Mouse (Mus musculus): Measurements from ENCODE around the gene Fam185a. TPM values are rescaled to one million over a fixed set of nuclear protein-coding genes. Genes with fewer than 3 reads are reported as not detected.
A peak's percentile ranks its signal among the peaks of the same experiment; 100 is the strongest.

The Fam185a gene
- polyA plus RNA-seq, 1 experiment, result 2.8 TPM

DNA sequence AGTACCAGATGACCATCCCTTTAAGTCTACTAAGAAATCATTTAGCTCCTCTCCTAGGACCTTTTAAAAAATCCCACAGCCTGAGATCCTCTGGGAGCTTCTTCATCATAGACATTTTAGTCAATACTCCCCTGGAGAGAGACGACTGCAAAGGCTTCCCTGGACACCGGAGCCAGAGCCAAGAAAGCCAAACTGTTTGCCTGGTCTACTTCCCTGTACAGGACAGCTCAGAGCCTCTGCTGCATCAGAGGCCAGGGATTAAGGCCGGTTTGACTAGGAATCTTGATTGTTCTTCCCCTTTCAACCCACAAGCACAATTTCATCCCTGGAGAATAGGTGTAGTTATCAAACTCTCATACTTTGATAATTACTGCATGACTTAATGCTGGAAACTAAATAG, 72.1 kb downstream of the Fam185a start:
- Histone ChIP-seq H3K79me2 (ENCODE audit: control insufficient read depth, insufficient read depth) (no peaks in the 10 kb centered on the region), H3ac (ENCODE audit: control insufficient read depth, insufficient read length, low read depth) (no peak overlapping the region), H3K27me3 (ENCODE audit: control insufficient read depth, insufficient read depth, insufficient read length) (no peaks in the 10 kb centered on the region), H3K4me3 (ENCODE audit: insufficient read depth, poor library complexity, severe bottlenecking) (no peak overlapping the region), H3K79me3 (ENCODE audit: low read depth) (no peaks in the 10 kb centered on the region), H3K36me3 (ENCODE audit: control insufficient read depth, insufficient read depth) (no peaks in the 10 kb centered on the region)
- TF ChIP-seq MYOD1 (IDR thresholded peaks at IDR 0.05; ENCODE audit: control insufficient read depth, insufficient read length, low read depth) (no peak), FOSL1 (IDR thresholded peaks at IDR 0.05; ENCODE audit: insufficient read depth, low read length, poor library complexity, severe bottlenecking) (no peak), MAX (IDR thresholded peaks at IDR 0.05) (no peak), CTCF (IDR thresholded peaks at IDR 0.05; ENCODE audit: control insufficient read depth, insufficient read depth, insufficient read length) (no peak), CEBPB (IDR thresholded peaks at IDR 0.05; ENCODE audit: low read depth) (no peak), USF1 (IDR thresholded peaks at IDR 0.05; ENCODE audit: low read depth) (no peak), MYOG (IDR thresholded peaks at IDR 0.05; ENCODE audit: control insufficient read depth, extremely low read depth, insufficient read length) (no peak)

GRCm38 (mm10) chr5:21498490-21498889, 73.7 kb downstream of the Fam185a start:
- Histone ChIP-seq H3K79me3 (ENCODE audit: low read depth) (no peaks in the 10 kb centered on the region), H3K4me3 (ENCODE audit: insufficient read depth, poor library complexity, severe bottlenecking) (no peak overlapping the region), H3K27me3 (ENCODE audit: control insufficient read depth, insufficient read depth, insufficient read length) (no peaks in the 10 kb centered on the region), H3ac (ENCODE audit: control insufficient read depth, insufficient read length, low read depth) (no peak overlapping the region), H3K79me2 (ENCODE audit: control insufficient read depth, insufficient read depth) (no peaks in the 10 kb centered on the region), H3K36me3 (ENCODE audit: control insufficient read depth, insufficient read depth) (no peaks in the 10 kb centered on the region)
- TF ChIP-seq MYOD1 (IDR thresholded peaks at IDR 0.05; ENCODE audit: control insufficient read depth, insufficient read length, low read depth), result no peak
- peak; percentile 77 for TF ChIP-seq FOSL1 (IDR thresholded peaks at IDR 0.05; ENCODE audit: insufficient read depth, low read length, poor library complexity, severe bottlenecking)

GRCm38 (mm10) chr5:21498925-21499324, 74.2 kb downstream of the Fam185a start:
- TF ChIP-seq MYOD1 (IDR thresholded peaks at IDR 0.05; ENCODE audit: control insufficient read depth, insufficient read length, low read depth), result peak; percentile 31
- no peak for TF ChIP-seq FOSL1 (IDR thresholded peaks at IDR 0.05; ENCODE audit: insufficient read depth, low read length, poor library complexity, severe bottlenecking)
- no peaks in the 10 kb centered on the region for H3K79me3 ChIP-seq (ENCODE audit: low read depth)
- H3ac ChIP-seq (ENCODE audit: control insufficient read depth, insufficient read length, low read depth), result no peak overlapping the region
- H3K36me3 ChIP-seq (ENCODE audit: control insufficient read depth, insufficient read depth), result no peaks in the 10 kb centered on the region
- no peak overlapping the region for H3K4me3 ChIP-seq (ENCODE audit: insufficient read depth, poor library complexity, severe bottlenecking)
- H3K27me3 ChIP-seq (ENCODE audit: control insufficient read depth, insufficient read depth, insufficient read length), result no peaks in the 10 kb centered on the region
- no peaks in the 10 kb centered on the region for H3K79me2 ChIP-seq (ENCODE audit: control insufficient read depth, insufficient read depth)

- peak overlapping the region; percentile 24 for H3ac ChIP-seq (ENCODE audit: control insufficient read depth, insufficient read length, low read depth)
- no peaks in the 10 kb centered on the region for H3K36me3 ChIP-seq (ENCODE audit: control insufficient read depth, insufficient read depth)
- TF ChIP-seq CTCF (IDR thresholded peaks at IDR 0.05; ENCODE audit: control insufficient read depth, insufficient read depth, insufficient read length) (no peak), CEBPB (IDR thresholded peaks at IDR 0.05; ENCODE audit: low read depth) (no peak), MAX (IDR thresholded peaks at IDR 0.05) (no peak), FOSL1 (IDR thresholded peaks at IDR 0.05; ENCODE audit: insufficient read depth, low read length, poor library complexity, severe bottlenecking) (no peak), USF1 (IDR thresholded peaks at IDR 0.05; ENCODE audit: low read depth) (no peak), MYOG (IDR thresholded peaks at IDR 0.05; ENCODE audit: control insufficient read depth, extremely low read depth, insufficient read length) (no peak), MYOD1 (IDR thresholded peaks at IDR 0.05; ENCODE audit: control insufficient read depth, insufficient read length, low read depth) (no peak)
- H3K79me2 ChIP-seq (ENCODE audit: control insufficient read depth, insufficient read depth), result no peaks in the 10 kb centered on the region
- H3K79me3 ChIP-seq (ENCODE audit: low read depth), result no peaks in the 10 kb centered on the region
- no peaks in the 10 kb centered on the region for H3K27me3 ChIP-seq (ENCODE audit: control insufficient read depth, insufficient read depth, insufficient read length)
- H3K4me3 ChIP-seq (ENCODE audit: insufficient read depth, poor library complexity, severe bottlenecking), result no peak overlapping the region
Measured at GRCm38 (mm10) chr5:21500133-21500532, 75.4 kb downstream of the Fam185a start.

GRCm38 (mm10) chr5:21500941-21501340, 76.2 kb downstream of the Fam185a start:
- no peaks in the 10 kb centered on the region for H3K27me3 ChIP-seq (ENCODE audit: control insufficient read depth, insufficient read depth, insufficient read length)
- H3K4me3 ChIP-seq (ENCODE audit: insufficient read depth, poor library complexity, severe bottlenecking), result no peak overlapping the region
- TF ChIP-seq MYOD1 (IDR thresholded peaks at IDR 0.05; ENCODE audit: control insufficient read depth, insufficient read length, low read depth) (no peak), CTCF (IDR thresholded peaks at IDR 0.05; ENCODE audit: control insufficient read depth, insufficient read depth, insufficient read length) (no peak), MYOG (IDR thresholded peaks at IDR 0.05; ENCODE audit: control insufficient read depth, extremely low read depth, insufficient read length) (no peak), FOSL1 (IDR thresholded peaks at IDR 0.05; ENCODE audit: insufficient read depth, low read length, poor library complexity, severe bottlenecking) (no peak), USF1 (IDR thresholded peaks at IDR 0.05; ENCODE audit: low read depth) (no peak), CEBPB (IDR thresholded peaks at IDR 0.05; ENCODE audit: low read depth) (no peak), MAX (IDR thresholded peaks at IDR 0.05) (no peak)
- no peaks in the 10 kb centered on the region for H3K79me2 ChIP-seq (ENCODE audit: control insufficient read depth, insufficient read depth)
- no peak overlapping the region for H3ac ChIP-seq (ENCODE audit: control insufficient read depth, insufficient read length, low read depth)
- no peaks in the 10 kb centered on the region for H3K79me3 ChIP-seq (ENCODE audit: low read depth)
- H3K36me3 ChIP-seq (ENCODE audit: control insufficient read depth, insufficient read depth), result no peaks in the 10 kb centered on the region

- H3K79me2 ChIP-seq (ENCODE audit: control insufficient read depth, insufficient read depth), result no peaks in the 10 kb centered on the region
- no peak overlapping the region for H3K4me3 ChIP-seq (ENCODE audit: insufficient read depth, poor library complexity, severe bottlenecking)
- no peaks in the 10 kb centered on the region for H3K27me3 ChIP-seq (ENCODE audit: control insufficient read depth, insufficient read depth, insufficient read length)
- H3ac ChIP-seq (ENCODE audit: control insufficient read depth, insufficient read length, low read depth), result no peak overlapping the region
- no peaks in the 10 kb centered on the region for H3K79me3 ChIP-seq (ENCODE audit: low read depth)
- H3K36me3 ChIP-seq (ENCODE audit: control insufficient read depth, insufficient read depth), result no peaks in the 10 kb centered on the region
- TF ChIP-seq MYOD1 (IDR thresholded peaks at IDR 0.05; ENCODE audit: control insufficient read depth, insufficient read length, low read depth) (peak; percentile 60), FOSL1 (IDR thresholded peaks at IDR 0.05; ENCODE audit: insufficient read depth, low read length, poor library complexity, severe bottlenecking) (no peak), MYOG (IDR thresholded peaks at IDR 0.05; ENCODE audit: control insufficient read depth, extremely low read depth, insufficient read length) (no peak)
Measured at GRCm38 (mm10) chr5:21502936-21503610, 78.3 kb downstream of the Fam185a start.
